Mouse (Mus musculus) myocyte (in vitro differentiated cells): ENCODE results near the gene Grik1.

Experiments
- E2F4 ChIP-seq: IDR thresholded peaks from one replicate; pipeline ENCODE4 v1.6.1; 2011; ENCODE audit warnings: mild to moderate bottlenecking, control low read depth, moderate library complexity; ENCODE audit not compliant: insufficient read depth
- MAX ChIP-seq: IDR thresholded peaks from one replicate; pipeline ENCODE4 v1.6.1; 2011; ENCODE audit warnings: low read depth, mild to moderate bottlenecking, control low read depth
- MYOD1 ChIP-seq, 3 experiments: IDR thresholded peaks; one replicate each; pipeline ENCODE4 v1.6.1; 2011; ENCODE audit warnings: control low read depth in 2 of 3, low read depth in 2 of 3, mild to moderate bottlenecking in 2 of 3, moderate library complexity in 1 of 3; ENCODE audit not compliant: insufficient read length in 2 of 3, control insufficient read depth in 1 of 3
- POLR2A ChIP-seq: IDR thresholded peaks from one replicate; pipeline ENCODE4 v1.6.1; 2011; ENCODE audit warnings: low read depth, mild to moderate bottlenecking, control low read depth, moderate library complexity; ENCODE audit not compliant: insufficient read length
- TCF12 ChIP-seq: IDR thresholded peaks from one replicate; pipeline ENCODE4 v1.6.1; 2011; ENCODE audit warnings: mild to moderate bottlenecking, control low read depth; ENCODE audit not compliant: poor library complexity, insufficient read depth, severe bottlenecking
- TCF3 ChIP-seq: IDR thresholded peaks from one replicate; pipeline ENCODE4 v1.6.1; 2011; ENCODE audit warnings: low read depth, control low read depth; ENCODE audit not compliant: insufficient read length
- USF1 ChIP-seq: IDR thresholded peaks from one replicate; pipeline ENCODE4 v1.6.1; 2011; ENCODE audit warnings: low read depth, mild to moderate bottlenecking, control low read depth, moderate library complexity

GRCm38 (mm10) chr16:88138913-88139312, 151.2 kb downstream of the Grik1 start:
- TF ChIP-seq POLR2A (no peak), USF1 (no peak), TCF12 (no peak), MAX (no peak), E2F4 (no peak), MYOD1 (IDR thresholded peaks at IDR 0.05; ENCODE audit: control insufficient read depth in 1 of 3, insufficient read length in 2 of 3, low read depth in 2 of 3) (no peak), TCF3 (no peak)
